Mouse (Mus musculus): ENCODE data around the gene Ugt1a1. TPM values are rescaled to one million over a fixed set of nuclear protein-coding genes. Genes with fewer than 3 reads are reported as not detected.

Ugt1a1 gene
- polyA plus RNA-seq, 1 experiment from 2014 or later, result 0.33 TPM

DNA sequence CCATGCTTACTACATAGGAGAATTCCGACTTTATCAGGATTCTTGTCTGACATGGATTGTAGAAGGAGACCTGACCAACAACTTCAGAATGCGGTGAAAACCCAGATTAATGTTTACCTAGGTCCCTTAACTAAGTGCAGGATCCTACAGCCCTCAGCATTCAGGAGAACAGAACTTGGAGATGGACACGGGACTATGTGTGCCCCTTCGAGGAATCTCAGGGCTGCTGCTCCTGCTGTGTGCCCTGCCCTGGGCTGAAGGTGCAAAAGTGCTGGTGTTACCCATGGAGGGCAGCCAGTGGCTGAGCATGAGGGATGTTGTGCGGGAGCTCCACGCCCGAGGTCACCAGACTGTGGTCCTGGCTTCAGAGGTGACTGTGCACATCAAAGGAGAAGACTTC lies 11.3 kb upstream of the Ugt1a1 start, which contains the start of gene Ugt1a2:
Gene Ugt1a2, plus strand, starts transcription at position 146 of the 400 bp plus-strand sequence.
- ATAC-seq (ENCODE audit: insufficient number of reproducible peaks, insufficient read depth, low FRiP score, low read depth), result no peak
- H3K36me3 ChIP-seq (ENCODE audit: control insufficient read depth, insufficient read depth, low read length), result no peaks in the 10 kb centered on the region
- H3K27me3 ChIP-seq (ENCODE audit: control insufficient read depth, insufficient read depth, low read length), result no peaks in the 10 kb centered on the region
- H3K4me3 ChIP-seq (ENCODE audit: low read depth, low read length), result no peak within 1 kb of the TSS
- no peak within 1 kb of the TSS for H3K4me2 ChIP-seq (replicated peaks; ENCODE audit: low read depth, low read length)
- no peaks in the 10 kb centered on the region for H3K4me1 ChIP-seq (ENCODE audit: control insufficient read depth, insufficient read depth, low read length)
- WGBS, result 66% methylated on average over 7 of the region's 7 CpGs
- H3K9ac ChIP-seq (replicated peaks; ENCODE audit: low read depth, low read length), result no peak within 1 kb of the TSS
- no peak within 1 kb of the TSS for H3K27ac ChIP-seq (ENCODE audit: low read length)
- no peaks in the 10 kb centered on the region; the same call in 1 of the 2 replicates for H3K9me3 ChIP-seq (ENCODE audit: control insufficient read depth, low read depth, low read length)

DNA sequence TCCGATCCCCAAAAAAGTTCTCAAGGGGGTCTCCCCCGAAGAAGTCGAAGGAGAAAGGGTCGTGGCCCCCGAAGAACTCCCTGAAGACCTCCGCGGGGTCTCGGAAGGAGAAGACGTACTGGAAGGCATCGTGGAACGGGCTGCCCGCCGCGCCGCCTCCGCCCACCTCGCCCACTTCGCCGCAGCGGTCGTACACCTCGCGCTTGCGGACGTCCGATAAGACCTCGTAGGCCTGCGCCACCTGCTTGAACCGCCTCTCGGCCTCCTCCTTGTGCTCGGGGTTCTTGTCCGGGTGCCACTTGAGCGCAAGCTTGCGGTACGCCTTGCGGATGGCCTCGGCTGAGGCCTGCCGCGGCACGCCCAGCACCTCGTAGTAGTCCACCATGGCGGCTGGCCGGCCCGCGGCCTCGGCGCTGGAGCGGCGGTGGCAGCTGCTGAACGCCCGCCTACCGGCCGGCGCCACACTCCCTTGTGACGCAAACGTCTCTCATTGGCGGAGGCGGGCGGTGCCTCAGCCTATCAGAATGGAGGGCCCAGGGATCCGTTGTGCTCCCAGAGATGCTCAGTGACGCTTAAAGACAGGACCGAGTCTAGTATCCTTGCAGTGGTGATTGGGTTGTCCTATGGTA lies 6.4 kb upstream of the Ugt1a1 start, which contains the start of gene Dnajb3:
Gene Dnajb3, minus strand, starts transcription at position 489 of the 629 bp plus-strand sequence.
- Histone ChIP-seq H3K4me3 (ENCODE audit: low read depth, low read length) (peak within 1 kb of the TSS; percentile 38), H3K27me3 (ENCODE audit: control insufficient read depth, insufficient read depth, low read length) (no peaks in the 10 kb centered on the region), H3K36me3 (ENCODE audit: control insufficient read depth, insufficient read depth, low read length) (no peaks in the 10 kb centered on the region), H3K4me2 (replicated peaks; ENCODE audit: low read depth, low read length) (peak within 1 kb of the TSS; percentile 58), H3K27ac (ENCODE audit: low read length) (no peak within 1 kb of the TSS), H3K9me3 (ENCODE audit: control insufficient read depth, low read depth, low read length) (no peaks in the 10 kb centered on the region; the same call in 1 of the 2 replicates), H3K4me1 (ENCODE audit: control insufficient read depth, insufficient read depth, low read length) (no peaks in the 10 kb centered on the region), H3K9ac (replicated peaks; ENCODE audit: low read depth, low read length) (peak within 1 kb of the TSS; percentile 36; the same call in 1 of the 2 replicates)
- ATAC-seq (ENCODE audit: insufficient number of reproducible peaks, insufficient read depth, low FRiP score, low read depth), result peak; percentile 96
- WGBS, result 4% methylated on average over 62 of the region's 62 CpGs

DNA sequence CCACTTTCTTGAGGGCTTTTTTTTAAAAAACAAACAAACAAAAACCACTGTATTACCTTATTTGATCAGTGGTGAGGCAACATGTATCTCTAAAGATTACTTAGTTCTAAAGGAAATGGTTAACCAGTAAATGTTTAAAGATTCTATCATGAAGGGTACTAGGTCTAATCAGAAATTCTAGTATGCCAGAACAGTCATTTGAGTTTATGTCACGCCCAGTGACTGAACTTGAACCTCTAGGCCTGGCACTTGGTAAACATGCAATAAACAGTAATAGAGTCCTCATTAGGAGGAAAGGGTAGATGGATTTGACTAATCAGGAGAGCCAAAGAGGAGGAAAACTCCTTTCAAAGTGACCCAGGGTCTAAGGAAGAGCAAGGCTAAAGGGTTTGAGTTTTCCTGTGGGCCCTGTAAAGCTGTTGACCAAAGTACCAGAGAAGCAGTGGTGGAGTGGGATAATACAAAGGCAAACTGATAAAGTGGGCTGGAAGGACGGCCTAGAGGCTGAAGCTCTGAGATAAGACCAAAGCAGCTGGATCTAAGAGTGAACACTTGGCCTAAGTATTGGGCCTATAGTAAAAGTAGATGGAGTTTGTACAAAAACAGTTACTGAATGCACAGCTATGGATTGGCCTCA lies 4.8 kb upstream of the Ugt1a1 start:
- Histone ChIP-seq H3K4me3 (ENCODE audit: low read depth, low read length) (no peak overlapping the region), H3K9me3 (ENCODE audit: control insufficient read depth, low read depth, low read length) (peaks cover 7% of the 10 kb centered on the region), H3K27me3 (ENCODE audit: control insufficient read depth, insufficient read depth, low read length) (no peaks in the 10 kb centered on the region), H3K9ac (replicated peaks; ENCODE audit: low read depth, low read length) (no peak overlapping the region), H3K36me3 (ENCODE audit: control insufficient read depth, insufficient read depth, low read length) (no peaks in the 10 kb centered on the region), H3K4me1 (ENCODE audit: control insufficient read depth, insufficient read depth, low read length) (no peaks in the 10 kb centered on the region), H3K27ac (ENCODE audit: low read length) (no peak overlapping the region), H3K4me2 (replicated peaks; ENCODE audit: low read depth, low read length) (no peak overlapping the region)
- peak; percentile 20; the same call in 1 of the 2 replicates for ATAC-seq (ENCODE audit: insufficient number of reproducible peaks, insufficient read depth, low FRiP score, low read depth)
- whole genome bisulfite sequencing, result 68% methylated on average over 2 of the region's 2 CpGs

DNA sequence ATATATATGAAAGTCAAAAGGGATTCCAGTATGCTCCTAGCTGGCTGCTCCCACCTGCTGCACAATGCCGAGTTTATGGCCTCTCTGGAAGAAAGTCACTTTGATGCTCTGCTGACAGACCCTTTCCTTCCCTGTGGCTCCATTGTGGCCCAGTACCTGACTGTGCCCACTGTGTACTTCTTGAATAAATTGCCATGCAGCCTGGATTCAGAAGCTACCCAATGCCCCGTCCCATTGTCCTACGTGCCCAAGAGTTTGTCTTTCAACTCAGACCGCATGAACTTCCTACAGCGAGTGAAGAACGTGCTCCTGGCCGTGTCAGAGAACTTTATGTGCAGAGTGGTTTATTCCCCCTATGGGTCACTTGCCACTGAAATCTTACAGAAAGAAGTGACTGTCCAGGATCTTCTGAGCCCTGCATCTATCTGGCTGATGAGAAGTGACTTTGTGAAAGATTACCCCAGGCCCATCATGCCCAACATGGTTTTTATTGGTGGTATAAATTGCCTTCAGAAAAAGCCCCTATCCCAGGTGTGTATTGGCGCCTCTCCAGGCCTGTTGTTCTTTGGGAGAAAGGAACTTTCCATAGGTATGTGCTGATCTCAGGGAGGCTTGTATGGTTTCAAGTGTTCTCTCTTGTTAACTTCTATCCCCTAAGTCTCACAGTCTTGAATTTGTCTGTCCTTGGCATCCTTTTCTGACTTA lies 734 bp downstream of the Ugt1a1 start:
- H3K4me1 ChIP-seq (ENCODE audit: control insufficient read depth, insufficient read depth, low read length), result no peaks in the 10 kb centered on the region
- H3K4me3 ChIP-seq (ENCODE audit: low read depth, low read length), result no peak overlapping the region
- H3K27me3 ChIP-seq (ENCODE audit: control insufficient read depth, insufficient read depth, low read length), result no peaks in the 10 kb centered on the region
- ATAC-seq (ENCODE audit: insufficient number of reproducible peaks, insufficient read depth, low FRiP score, low read depth), result no peak
- no peaks in the 10 kb centered on the region for H3K36me3 ChIP-seq (ENCODE audit: control insufficient read depth, insufficient read depth, low read length)
- 61% methylated on average over 8 of the region's 8 CpGs for WGBS
- H3K9ac ChIP-seq (replicated peaks; ENCODE audit: low read depth, low read length), result no peak overlapping the region
- H3K27ac ChIP-seq (ENCODE audit: low read length), result no peak overlapping the region
- H3K9me3 ChIP-seq (ENCODE audit: control insufficient read depth, low read depth, low read length), result peaks cover 58% of the 10 kb centered on the region
- no peak overlapping the region for H3K4me2 ChIP-seq (replicated peaks; ENCODE audit: low read depth, low read length)

DNA sequence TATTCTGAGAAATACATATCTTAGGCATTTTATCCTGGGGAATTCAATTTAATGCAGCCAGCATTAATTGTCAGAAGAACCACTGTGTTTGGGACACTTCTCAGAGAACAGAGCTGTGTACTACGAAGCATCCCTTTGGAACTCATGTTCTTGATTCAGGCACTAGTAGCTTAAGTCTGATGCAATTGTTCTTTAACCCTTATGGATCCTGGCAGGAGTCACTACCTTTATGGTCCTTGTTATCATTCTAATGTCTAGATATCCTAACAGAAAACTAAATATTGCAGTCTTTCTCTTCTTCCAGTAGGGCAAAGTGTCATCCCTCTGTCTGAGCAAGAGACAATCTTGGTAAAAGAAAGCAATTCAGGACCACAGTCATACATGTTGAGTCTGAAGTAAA lies 1.3 kb downstream of the Ugt1a1 start:
- no peaks in the 10 kb centered on the region for H3K27me3 ChIP-seq (ENCODE audit: control insufficient read depth, insufficient read depth, low read length)
- H3K9ac ChIP-seq (replicated peaks; ENCODE audit: low read depth, low read length), result no peak overlapping the region
- no peak overlapping the region for H3K27ac ChIP-seq (ENCODE audit: low read length)
- 73% methylated on average over 1 of the region's 1 CpGs for WGBS
- no peaks in the 10 kb centered on the region for H3K4me1 ChIP-seq (ENCODE audit: control insufficient read depth, insufficient read depth, low read length)
- no peak for ATAC-seq (ENCODE audit: insufficient number of reproducible peaks, insufficient read depth, low FRiP score, low read depth)
- no peak overlapping the region for H3K4me3 ChIP-seq (ENCODE audit: low read depth, low read length)
- H3K36me3 ChIP-seq (ENCODE audit: control insufficient read depth, insufficient read depth, low read length), result no peaks in the 10 kb centered on the region
- no peak overlapping the region for H3K4me2 ChIP-seq (replicated peaks; ENCODE audit: low read depth, low read length)
- peaks cover 60% of the 10 kb centered on the region for H3K9me3 ChIP-seq (ENCODE audit: control insufficient read depth, low read depth, low read length)

DNA sequence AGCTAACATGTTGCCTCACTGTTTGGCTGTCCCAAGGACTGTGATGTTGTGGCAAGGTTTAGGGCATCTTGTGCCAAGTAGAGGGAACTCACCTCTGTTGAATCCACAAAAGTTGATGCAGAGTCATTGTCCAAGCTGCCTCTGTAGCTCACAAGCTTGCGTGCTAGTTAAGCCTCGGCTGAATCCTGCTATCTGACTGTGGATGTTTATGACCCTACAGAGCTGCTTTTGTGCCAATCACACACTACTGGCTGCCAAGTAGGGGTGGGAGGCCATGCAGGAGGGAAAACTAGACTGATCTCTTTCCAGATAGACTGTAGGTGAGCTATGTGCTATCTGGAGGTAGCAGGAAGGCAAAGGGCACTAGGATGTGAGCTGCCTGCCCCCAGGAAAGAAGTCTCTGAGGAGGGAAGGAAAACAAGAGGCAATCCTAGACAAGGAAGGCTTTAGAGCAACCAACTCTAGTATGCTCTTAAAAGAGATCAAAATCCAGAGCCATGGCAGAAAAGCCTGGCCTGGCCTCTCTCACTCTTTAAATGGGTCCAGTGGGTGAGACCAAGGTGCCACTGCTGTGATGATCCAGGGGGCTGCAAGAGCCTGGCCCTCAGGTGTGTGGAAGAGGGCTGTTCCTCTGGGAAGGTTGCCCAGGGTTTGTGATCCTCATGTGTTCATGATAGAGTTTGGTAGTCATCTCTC lies 2.2 kb downstream of the Ugt1a1 start:
- no peak overlapping the region for H3K4me3 ChIP-seq (ENCODE audit: low read depth, low read length)
- H3K27me3 ChIP-seq (ENCODE audit: control insufficient read depth, insufficient read depth, low read length), result no peaks in the 10 kb centered on the region
- H3K36me3 ChIP-seq (ENCODE audit: control insufficient read depth, insufficient read depth, low read length), result no peaks in the 10 kb centered on the region
- H3K9ac ChIP-seq (replicated peaks; ENCODE audit: low read depth, low read length), result no peak overlapping the region
- no peak for ATAC-seq (ENCODE audit: insufficient number of reproducible peaks, insufficient read depth, low FRiP score, low read depth)
- H3K9me3 ChIP-seq (ENCODE audit: control insufficient read depth, low read depth, low read length), result peaks cover 60% of the 10 kb centered on the region
- no peak overlapping the region for H3K4me2 ChIP-seq (replicated peaks; ENCODE audit: low read depth, low read length)
- no peak overlapping the region for H3K27ac ChIP-seq (ENCODE audit: low read length)
- 72% methylated on average over 2 of the region's 2 CpGs for WGBS
- no peaks in the 10 kb centered on the region for H3K4me1 ChIP-seq (ENCODE audit: control insufficient read depth, insufficient read depth, low read length)

DNA sequence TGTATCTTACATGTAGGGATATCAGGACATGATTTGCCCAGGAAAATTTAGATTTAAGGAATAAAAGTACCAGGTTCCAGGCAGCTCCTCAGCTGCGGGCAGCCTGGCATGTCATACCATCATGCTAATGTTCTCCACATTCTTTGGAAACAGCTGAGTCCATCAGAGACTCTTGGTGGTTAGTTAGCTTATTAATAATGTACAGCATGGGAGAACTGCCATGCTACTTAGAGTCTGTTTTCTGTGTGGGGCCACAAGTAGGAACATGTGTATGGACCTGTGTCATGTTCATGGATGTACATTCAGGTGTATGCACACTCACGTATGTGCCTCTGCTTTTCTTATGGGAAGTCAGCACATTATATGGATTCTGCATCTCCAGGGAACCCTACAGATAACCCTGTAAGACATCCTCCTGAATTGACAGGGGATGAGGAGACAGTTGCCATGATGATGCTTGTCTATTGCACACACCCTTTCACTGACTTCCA lies 2.7 kb downstream of the Ugt1a1 start:
- no peak overlapping the region for H3K9ac ChIP-seq (replicated peaks; ENCODE audit: low read depth, low read length)
- no peaks in the 10 kb centered on the region for H3K27me3 ChIP-seq (ENCODE audit: control insufficient read depth, insufficient read depth, low read length)
- H3K4me2 ChIP-seq (replicated peaks; ENCODE audit: low read depth, low read length), result no peak overlapping the region
- 83% methylated on average over 2 of the region's 2 CpGs for WGBS
- H3K4me3 ChIP-seq (ENCODE audit: low read depth, low read length), result no peak overlapping the region
- ATAC-seq (ENCODE audit: insufficient number of reproducible peaks, insufficient read depth, low FRiP score, low read depth), result no peak
- no peak overlapping the region for H3K27ac ChIP-seq (ENCODE audit: low read length)
- H3K9me3 ChIP-seq (ENCODE audit: control insufficient read depth, low read depth, low read length), result peaks cover 60% of the 10 kb centered on the region
- H3K4me1 ChIP-seq (ENCODE audit: control insufficient read depth, insufficient read depth, low read length), result no peaks in the 10 kb centered on the region
- H3K36me3 ChIP-seq (ENCODE audit: control insufficient read depth, insufficient read depth, low read length), result no peaks in the 10 kb centered on the region
